Mouse (Mus musculus) embryonic facial prominence, embryonic 11.5 days (tissue): ENCODE data around the gene Zc3h12d. TPM values are rescaled to one million over a fixed set of nuclear protein-coding genes. Genes with fewer than 3 reads are reported as not detected.
"Not testable (repeated sequence)": the region's sequence is repeated elsewhere in the genome, so short reads cannot be mapped to it uniquely, and the experiment has no call there.

Source experiments
- ATAC-seq: fragments of 200-750 bp; cut with Nextera tagmentation; replicated peaks from 2 replicates; pipeline ENCODE4 v1.8.0; 2017; ENCODE audit warnings: low read depth; ENCODE audit not compliant: insufficient number of reproducible peaks, low FRiP score, low TSS enrichment
- DNase-seq: peaks from one replicate; pipeline ENCODE4 v3.0.0-alpha.2; 2015; ENCODE audit warnings: low spot score
- H3K27ac ChIP-seq: fragments of 300-500 bp; sonication (generic); replicated peaks from 2 replicates; pipeline ENCODE4 v1.5.1; 2014; ENCODE audit warnings: mild to moderate bottlenecking, low read depth, low read length, control low read depth
- H3K27me3 ChIP-seq: fragments of 300-500 bp; sonication (generic); 2 replicates; pipeline ENCODE4 v1.6.1; 2014; ENCODE audit warnings: mild to moderate bottlenecking, low read length, moderate library complexity, mixed read lengths; ENCODE audit not compliant: control insufficient read depth, insufficient read depth
- H3K36me3 ChIP-seq: fragments of 300-500 bp; sonication (generic); replicated peaks from 2 replicates; pipeline ENCODE4 v1.6.1; 2014; ENCODE audit warnings: low read depth, mild to moderate bottlenecking, low read length, moderate library complexity, mixed read lengths; ENCODE audit not compliant: control insufficient read depth, insufficient read depth
- H3K4me1 ChIP-seq: fragments of 300-500 bp; sonication (generic); 2 replicates; pipeline ENCODE4 v1.6.1; 2014; ENCODE audit warnings: low read length, mixed read lengths; ENCODE audit not compliant: control insufficient read depth, insufficient read depth
- H3K4me2 ChIP-seq: fragments of 300-500 bp; sonication (generic); 2 replicates; pipeline ENCODE4 v1.6.1; 2014; ENCODE audit warnings: low read depth, mild to moderate bottlenecking, control low read depth, low read length, moderate library complexity
- H3K4me3 ChIP-seq: fragments of 300-500 bp; sonication (generic); 2 replicates; pipeline ENCODE4 v1.5.1; 2014; ENCODE audit warnings: low read depth, low read length, control low read depth
- H3K9ac ChIP-seq: fragments of 300-500 bp; sonication (generic); replicated peaks from 2 replicates; pipeline ENCODE4 v1.6.1; 2014; ENCODE audit warnings: mild to moderate bottlenecking, control low read depth, low read length
- H3K9me3 ChIP-seq: fragments of 300-500 bp; sonication (generic); replicated peaks from 2 replicates; pipeline ENCODE4 v1.6.1; 2016; ENCODE audit warnings: mild to moderate bottlenecking, low read length, inconsistent platforms, mixed read lengths; ENCODE audit not compliant: control insufficient read depth
- WGBS: fragments of 180-500 bp; shearing (Covaris S2); extraction: QIAGEN DNeasy Blood & Tissue Kit; methylation state at CpG from one replicate; pipeline ENCODE4 v1.1.7; 2014; 5-methylcytosine and 5-hydroxymethylcytosine counted together
- polyA plus RNA-seq: library from polyadenylated mRNA; unstranded; fragments of >200 nt; fragmentation: Nextera tagmentation; extraction: Ambion mirVana; gene quantifications from 2 replicates; pipeline ENCODE4 v1.2.1, GENCODE M21; 2014

Zc3h12d gene
- polyA plus RNA-seq, 1 experiment from 2014 or later: 0.08 TPM

GRCm38 (mm10) chr10:7866762-7867665, 34.7 kb downstream of the Zc3h12d start:
- Histone ChIP-seq H3K27me3 (peaks cover 12% of the 10 kb centered on the region; the same call in 1 of the 2 replicates), H3K4me1 (no peaks in the 10 kb centered on the region; the same call in 1 of the 2 replicates), H3K9me3 (no peaks in the 10 kb centered on the region), H3K9ac (peak overlapping the region; percentile 46), H3K4me3 (peak overlapping the region; percentile 26), H3K36me3 (no peaks in the 10 kb centered on the region), H3K4me2 (peak overlapping the region; percentile 69), H3K27ac (no peak overlapping the region)
- ATAC-seq (no peak), DNase-seq (peak; percentile 30)
- WGBS: 16% methylated on average over 50 of the region's 50 CpGs

GRCm38 (mm10) chr10:7867666-7868030, 35.4 kb downstream of the Zc3h12d start:
- Histone ChIP-seq H3K36me3 (no peaks in the 10 kb centered on the region), H3K4me3 (peak overlapping the region; percentile 26), H3K9ac (peak overlapping the region; percentile 46), H3K4me2 (peak overlapping the region; percentile 69), H3K27ac (no peak overlapping the region), H3K9me3 (no peaks in the 10 kb centered on the region), H3K27me3 (peaks cover 12% of the 10 kb centered on the region; the same call in 1 of the 2 replicates), H3K4me1 (no peaks in the 10 kb centered on the region; the same call in 1 of the 2 replicates)
- ATAC-seq (no peak), DNase-seq (no peak)
- 20% methylated on average over 21 of the region's 21 CpGs for WGBS

GRCm38 (mm10) chr10:7869746-7870145, 37.5 kb downstream of the Zc3h12d start:
- no peak overlapping the region for H3K4me3 ChIP-seq
- peaks cover 12% of the 10 kb centered on the region; the same call in 1 of the 2 replicates for H3K27me3 ChIP-seq
- no peak overlapping the region for H3K4me2 ChIP-seq
- no peak overlapping the region for H3K9ac ChIP-seq
- H3K27ac ChIP-seq: no peak overlapping the region
- no peak for DNase-seq
- 70% methylated on average over 8 of the region's 8 CpGs for WGBS
- no peaks in the 10 kb centered on the region for H3K9me3 ChIP-seq
- no peak for ATAC-seq
- H3K36me3 ChIP-seq: no peaks in the 10 kb centered on the region
- no peaks in the 10 kb centered on the region; the same call in 1 of the 2 replicates for H3K4me1 ChIP-seq

DNA sequence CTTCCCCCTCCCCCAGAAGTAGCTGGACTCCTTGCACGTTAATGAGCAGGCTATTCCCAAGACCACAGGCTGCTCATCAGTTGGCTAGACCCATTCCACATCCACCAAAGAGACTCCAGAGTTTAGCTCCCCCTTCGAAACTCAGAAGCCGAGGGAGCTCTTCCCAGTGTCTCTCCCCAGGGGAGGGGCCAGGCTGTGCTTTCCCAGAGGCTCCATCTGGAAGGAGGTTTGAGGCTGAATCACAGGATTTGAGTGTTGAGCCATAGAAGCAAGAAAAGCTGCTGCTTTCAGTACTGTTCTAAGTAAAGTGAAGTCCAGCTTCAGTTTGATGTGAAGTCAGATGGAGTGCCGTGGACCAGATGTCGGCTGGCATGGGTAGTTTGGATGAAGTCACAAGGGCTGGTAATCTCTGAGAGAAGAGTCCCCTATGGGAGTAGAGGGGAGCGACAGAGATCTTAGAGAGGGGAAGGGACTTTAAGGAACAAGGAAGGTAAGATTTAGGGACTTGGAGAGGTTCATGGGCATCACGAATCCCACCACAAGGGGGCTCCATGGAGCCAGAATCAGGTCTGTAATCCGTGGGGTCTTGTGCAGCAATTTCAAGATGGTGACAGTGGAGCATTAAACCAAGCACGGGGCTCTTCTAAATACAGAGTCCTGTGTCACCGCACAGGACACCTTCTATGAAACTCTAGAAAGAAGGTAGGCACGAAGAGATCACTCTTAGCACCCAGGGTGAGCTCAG, 38.5 kb downstream of the Zc3h12d start:
- Histone ChIP-seq H3K4me3 (no peak overlapping the region), H3K27ac (no peak overlapping the region), H3K4me2 (no peak overlapping the region), H3K4me1 (no peaks in the 10 kb centered on the region; the same call in 1 of the 2 replicates), H3K27me3 (peaks cover 12% of the 10 kb centered on the region; the same call in 1 of the 2 replicates), H3K36me3 (no peaks in the 10 kb centered on the region), H3K9ac (no peak overlapping the region), H3K9me3 (no peaks in the 10 kb centered on the region)
- DNase-seq (peak; percentile 59), ATAC-seq (no peak)
- WGBS: 67% methylated on average over 11 of the region's 11 CpGs

DNA sequence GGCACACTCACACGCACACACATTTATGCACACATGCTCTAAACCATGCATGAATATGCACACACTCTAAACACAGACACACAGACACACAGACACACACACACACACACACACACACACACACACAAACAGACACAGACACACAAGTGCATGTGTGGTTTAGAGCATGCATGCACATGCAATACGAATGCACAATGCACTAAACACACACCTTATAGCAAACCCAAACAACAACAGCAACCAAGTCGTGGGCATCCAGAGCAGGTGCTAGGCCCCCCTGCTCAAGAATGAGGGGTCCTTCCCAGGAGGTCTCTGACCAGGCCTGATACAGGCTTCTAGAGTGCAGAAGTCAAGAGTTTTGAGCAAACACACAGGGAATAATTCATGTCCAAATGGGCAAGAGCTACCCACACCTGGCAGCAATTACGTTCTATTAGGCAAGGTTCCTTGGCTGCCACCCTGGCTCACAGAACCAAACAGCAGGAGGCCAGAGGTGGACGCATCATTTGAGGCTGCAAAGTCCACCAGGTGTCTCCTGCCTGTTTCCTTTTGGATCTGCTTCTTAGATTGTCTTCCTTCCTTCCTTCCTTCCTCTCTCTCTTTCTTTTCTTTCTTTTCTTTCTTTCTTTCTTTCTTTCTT, 39.2 kb downstream of the Zc3h12d start:
- Histone ChIP-seq H3K9ac (no peak overlapping the region), H3K9me3 (no peaks in the 10 kb centered on the region), H3K27me3 (peaks cover 12% of the 10 kb centered on the region; the same call in 1 of the 2 replicates), H3K36me3 (no peaks in the 10 kb centered on the region), H3K4me2 (no peak overlapping the region), H3K27ac (no peak overlapping the region), H3K4me3 (no peak overlapping the region), H3K4me1 (no peaks in the 10 kb centered on the region; the same call in 1 of the 2 replicates)
- DNase-seq: peak; percentile 28
- 72% methylated on average over 5 of the region's 5 CpGs for WGBS
- no peak for ATAC-seq

DNA sequence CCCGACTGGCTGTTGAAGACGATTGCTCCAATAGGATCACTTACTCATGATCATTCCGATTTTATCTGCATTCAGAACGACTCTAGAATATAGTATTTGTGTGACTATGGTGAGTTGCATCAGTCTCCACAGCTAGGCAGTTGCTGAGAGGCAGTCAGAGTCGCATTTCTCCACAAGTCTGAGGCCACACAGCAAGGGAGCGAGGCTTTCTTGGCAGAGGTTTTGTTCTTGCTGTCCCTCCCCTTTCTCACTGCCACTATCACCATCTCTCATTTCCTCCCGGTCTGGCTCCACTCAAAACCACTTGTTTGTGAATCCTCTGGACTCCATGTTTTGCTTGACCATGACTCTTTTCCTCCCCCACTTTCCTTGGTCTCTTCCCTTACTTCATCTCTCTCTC, 41.9 kb downstream of the Zc3h12d start:
- Histone ChIP-seq H3K9me3 (no peaks in the 10 kb centered on the region), H3K9ac (no peak overlapping the region), H3K4me1 (no peaks in the 10 kb centered on the region), H3K4me3 (no peak overlapping the region), H3K36me3 (no peaks in the 10 kb centered on the region), H3K27me3 (no peaks in the 10 kb centered on the region), H3K27ac (no peak overlapping the region), H3K4me2 (no peak overlapping the region)
- 84% methylated on average over 7 of the region's 7 CpGs for WGBS
- no peak for ATAC-seq
- no peak for DNase-seq

- H3K27me3 ChIP-seq, H3K9me3 ChIP-seq, H3K4me1 ChIP-seq, H3K4me2 ChIP-seq, H3K36me3 ChIP-seq, H3K4me3 ChIP-seq, ATAC-seq, H3K9ac ChIP-seq, H3K27ac ChIP-seq, DNase-seq: not testable (repeated sequence)
- 85% methylated on average over 3 of the region's 3 CpGs for WGBS
These were observed 48.0 kb downstream of the Zc3h12d start for GRCm38 (mm10) chr10:7880283-7880682.
